Mouse (Mus musculus) embryonic facial prominence, embryonic 10.5 days (tissue): Measurements from ENCODE around the gene Capn2. TPM values are rescaled to one million over a fixed set of nuclear protein-coding genes. Genes with fewer than 3 reads are reported as not detected.

Experiments used
- DNase-seq: peaks from one replicate; pipeline ENCODE4 v3.0.0-alpha.2; 2017; ENCODE audit warnings: low spot score
- H3K27ac ChIP-seq: fragments of 300-500 bp; sonication (generic); replicated peaks from 2 replicates; pipeline ENCODE4 v1.5.1; 2016; ENCODE audit warnings: mild to moderate bottlenecking
- H3K27me3 ChIP-seq: fragments of 300-500 bp; sonication (generic); replicated peaks from 2 replicates; pipeline ENCODE4 v1.6.1; 2016; ENCODE audit warnings: low read depth, mild to moderate bottlenecking; ENCODE audit not compliant: poor library complexity, severe bottlenecking
- H3K36me3 ChIP-seq: fragments of 300-500 bp; sonication (generic); replicated peaks from 2 replicates; pipeline ENCODE4 v1.6.1; 2016; ENCODE audit warnings: mild to moderate bottlenecking, moderate library complexity
- H3K4me1 ChIP-seq: fragments of 300-500 bp; sonication (generic); 2 replicates; pipeline ENCODE4 v1.6.1; 2016
- H3K4me3 ChIP-seq: fragments of 300-500 bp; sonication (generic); 2 replicates; pipeline ENCODE4 v1.5.1; 2016; ENCODE audit warnings: mild to moderate bottlenecking, moderate library complexity
- H3K9me3 ChIP-seq: fragments of 300-500 bp; sonication (generic); 2 replicates; pipeline ENCODE4 v1.6.1; 2016; ENCODE audit warnings: mild to moderate bottlenecking
- WGBS: fragments of 180-500 bp; shearing (Covaris S2); methylation state at CpG from one replicate; pipeline ENCODE4 v1.1.7; 2016; 5-methylcytosine and 5-hydroxymethylcytosine counted together
- polyA plus RNA-seq: library from polyadenylated mRNA; unstranded; fragments of >200 nt; fragmentation: Nextera tagmentation; extraction: Ambion mirVana; gene quantifications from 2 replicates; pipeline ENCODE4 v1.2.1, GENCODE M21; 2016

The Capn2 gene
- polyA plus RNA-seq, 1 experiment from 2014 or later = 84.8 TPM

GRCm38 (mm10) chr1:182543136-182543535 lies 25.7 kb upstream of the Capn2 start:
- no peak overlapping the region for H3K4me3 ChIP-seq
- DNase-seq = no peak
- peaks cover 8% of the 10 kb centered on the region; the same call in 1 of the 2 replicates for H3K9me3 ChIP-seq
- H3K36me3 ChIP-seq = no peaks in the 10 kb centered on the region
- no peak overlapping the region for H3K27ac ChIP-seq
- peaks cover 4% of the 10 kb centered on the region for H3K4me1 ChIP-seq
- WGBS = 81% methylated on average over 8 of the region's 8 CpGs
- H3K27me3 ChIP-seq = no peaks in the 10 kb centered on the region

- DNase-seq = no peak
- Histone ChIP-seq H3K4me3 (no peak overlapping the region), H3K9me3 (peaks cover 8% of the 10 kb centered on the region; the same call in 1 of the 2 replicates), H3K4me1 (peaks cover 4% of the 10 kb centered on the region), H3K27ac (no peak overlapping the region), H3K36me3 (no peaks in the 10 kb centered on the region), H3K27me3 (no peaks in the 10 kb centered on the region)
- WGBS = 69% methylated on average over 5 of the region's 5 CpGs
These were observed 24.7 kb upstream of the Capn2 start for GRCm38 (mm10) chr1:182542110-182542509.

GRCm38 (mm10) chr1:182539023-182539940 lies 21.9 kb upstream of the Capn2 start:
- H3K9me3 ChIP-seq = no peaks in the 10 kb centered on the region
- H3K4me1 ChIP-seq = peaks cover 4% of the 10 kb centered on the region
- peak; percentile 75 for DNase-seq
- no peaks in the 10 kb centered on the region for H3K27me3 ChIP-seq
- H3K4me3 ChIP-seq = peak overlapping the region; percentile 55
- 19% methylated on average over 9 of the region's 9 CpGs for WGBS
- H3K36me3 ChIP-seq = no peaks in the 10 kb centered on the region
- peak overlapping the region; percentile 87 for H3K27ac ChIP-seq

GRCm38 (mm10) chr1:182535080-182535481 lies 17.7 kb upstream of the Capn2 start:
- Histone ChIP-seq H3K36me3 (no peaks in the 10 kb centered on the region), H3K4me1 (peaks cover 4% of the 10 kb centered on the region), H3K9me3 (0 out of 2 replicates have a peak, but pooled peaks cover 3% of the 10 kb centered on the region), H3K27ac (no peak overlapping the region), H3K27me3 (peaks cover 8% of the 10 kb centered on the region; the same call in 1 of the 2 replicates), H3K4me3 (no peak overlapping the region)
- DNase-seq = no peak
- WGBS = 85% methylated on average over 3 of the region's 3 CpGs

GRCm38 (mm10) chr1:182533583-182533982 lies 16.2 kb upstream of the Capn2 start:
- Histone ChIP-seq H3K36me3 (no peaks in the 10 kb centered on the region), H3K9me3 (0 out of 2 replicates have a peak, but pooled peaks cover 3% of the 10 kb centered on the region), H3K27ac (no peak overlapping the region), H3K4me3 (no peak overlapping the region), H3K27me3 (peaks cover 23% of the 10 kb centered on the region), H3K4me1 (peaks cover 2% of the 10 kb centered on the region)
- DNase-seq = no peak
- WGBS = 79% methylated on average over 3 of the region's 3 CpGs

- WGBS = 8% methylated on average over 19 of the region's 19 CpGs
- Histone ChIP-seq H3K36me3 (no peaks in the 10 kb centered on the region), H3K27ac (peak overlapping the region; percentile 51; the same call in 1 of the 2 replicates), H3K9me3 (0 out of 2 replicates have a peak, but pooled peaks cover 3% of the 10 kb centered on the region), H3K4me1 (peaks cover 20% of the 10 kb centered on the region), H3K4me3 (peak overlapping the region; percentile 25; the same call in 1 of the 2 replicates), H3K27me3 (peaks cover 49% of the 10 kb centered on the region)
- peak; percentile 30 for DNase-seq
These were observed 10.8 kb upstream of the Capn2 start for GRCm38 (mm10) chr1:182527921-182528858.

GRCm38 (mm10) chr1:182527261-182527766 lies 9.9 kb upstream of the Capn2 start:
- Histone ChIP-seq H3K27me3 (peaks cover 49% of the 10 kb centered on the region), H3K36me3 (no peaks in the 10 kb centered on the region), H3K27ac (no peak overlapping the region), H3K9me3 (no peaks in the 10 kb centered on the region), H3K4me1 (peaks cover 20% of the 10 kb centered on the region), H3K4me3 (no peak overlapping the region)
- WGBS = 45% methylated on average over 13 of the region's 13 CpGs
- DNase-seq = no peak

GRCm38 (mm10) chr1:182525601-182526000 lies 8.2 kb upstream of the Capn2 start:
- H3K36me3 ChIP-seq = no peaks in the 10 kb centered on the region
- peaks cover 31% of the 10 kb centered on the region for H3K4me1 ChIP-seq
- no peak overlapping the region for H3K4me3 ChIP-seq
- 87% methylated on average over 3 of the region's 3 CpGs for WGBS
- no peak for DNase-seq
- H3K27ac ChIP-seq = no peak overlapping the region
- peaks cover 47% of the 10 kb centered on the region for H3K27me3 ChIP-seq
- H3K9me3 ChIP-seq = no peaks in the 10 kb centered on the region

- H3K27me3 ChIP-seq = peaks cover 37% of the 10 kb centered on the region
- WGBS = 87% methylated on average over 3 of the region's 3 CpGs
- no peak for DNase-seq
- no peak overlapping the region for H3K4me3 ChIP-seq
- peaks cover 44% of the 10 kb centered on the region for H3K4me1 ChIP-seq
- H3K9me3 ChIP-seq = no peaks in the 10 kb centered on the region
- no peaks in the 10 kb centered on the region for H3K36me3 ChIP-seq
- no peak overlapping the region for H3K27ac ChIP-seq
These were observed 6.3 kb upstream of the Capn2 start for GRCm38 (mm10) chr1:182523692-182524091.

GRCm38 (mm10) chr1:182522961-182523360 lies 5.6 kb upstream of the Capn2 start:
- Histone ChIP-seq H3K9me3 (no peaks in the 10 kb centered on the region), H3K4me3 (no peak overlapping the region), H3K27ac (no peak overlapping the region), H3K27me3 (peaks cover 37% of the 10 kb centered on the region), H3K36me3 (no peaks in the 10 kb centered on the region), H3K4me1 (peaks cover 43% of the 10 kb centered on the region)
- 81% methylated on average over 5 of the region's 5 CpGs for WGBS
- peak; percentile 3 for DNase-seq

- H3K36me3 ChIP-seq = no peaks in the 10 kb centered on the region
- H3K9me3 ChIP-seq = no peaks in the 10 kb centered on the region
- peaks cover 21% of the 10 kb centered on the region for H3K27me3 ChIP-seq
- no peak for DNase-seq
- 73% methylated on average over 8 of the region's 8 CpGs for WGBS
- peak overlapping the region; percentile 18; the same call in 1 of the 2 replicates for H3K4me3 ChIP-seq
- H3K27ac ChIP-seq = peak overlapping the region; percentile 79
- peaks cover 46% of the 10 kb centered on the region for H3K4me1 ChIP-seq
These were observed 3.6 kb upstream of the Capn2 start for GRCm38 (mm10) chr1:182520938-182521500.
